Mouse (Mus musculus) erythroblast, embryonic 14.5 days (primary cell): ENCODE measurements around the gene Arap2. TPM values are rescaled to one million over a fixed set of nuclear protein-coding genes. Genes with fewer than 3 reads are reported as not detected.
"Not testable (repeated sequence)": the region's sequence is repeated elsewhere in the genome, so short reads cannot be mapped to it uniquely, and the experiment has no call there.

Experiments
- H3K27me3 ChIP-seq: 2 replicates; pipeline ENCODE4 v1.6.1; 2012; ENCODE audit warnings: inconsistent platforms; ENCODE audit not compliant: control insufficient read depth
- H3K36me3 ChIP-seq: 2 replicates; pipeline ENCODE4 v1.6.1; 2012; ENCODE audit warnings: mild to moderate bottlenecking, inconsistent platforms; ENCODE audit not compliant: control insufficient read depth
- H3K4me1 ChIP-seq: 2 replicates; pipeline ENCODE4 v1.6.1; 2012; ENCODE audit warnings: inconsistent platforms; ENCODE audit not compliant: control insufficient read depth
- H3K4me3 ChIP-seq: replicated peaks from 2 replicates; pipeline ENCODE3; 2012; ENCODE audit warnings: moderate library complexity, mild to moderate bottlenecking, inconsistent platforms
- H3K9me3 ChIP-seq: 2 replicates; pipeline ENCODE4 v1.6.1; 2012; ENCODE audit warnings: low read length, inconsistent platforms, mixed read lengths; ENCODE audit not compliant: control insufficient read depth
- GATA1 ChIP-seq: IDR thresholded peaks from 2 replicates; pipeline ENCODE4 v1.6.1; 2012; ENCODE audit warnings: low read length, inconsistent platforms, mixed read lengths
- TAL1 ChIP-seq: IDR thresholded peaks from 3 replicates; pipeline ENCODE4 v1.6.1; 2012; ENCODE audit warnings: low read length, inconsistent platforms, mixed read lengths
- polyA plus RNA-seq: library from polyadenylated mRNA; stranded (reverse); fragments of >175 nt; gene quantifications from 2 replicates; pipeline ENCODE4 v1.2.3, GENCODE M21; 2012

The Arap2 gene
- polyA plus RNA-seq, 1 experiment: not detected

GRCm38 (mm10) chr5:62748168-62748567 is 17.8 kb downstream of the Arap2 start:
- Histone ChIP-seq H3K27me3 (no peaks in the 10 kb centered on the region), H3K4me3 (no peak overlapping the region), H3K36me3 (no peaks in the 10 kb centered on the region), H3K4me1 (no peaks in the 10 kb centered on the region), H3K9me3 (no peaks in the 10 kb centered on the region)
- TF ChIP-seq GATA1 (no peak), TAL1 (no peak)

DNA sequence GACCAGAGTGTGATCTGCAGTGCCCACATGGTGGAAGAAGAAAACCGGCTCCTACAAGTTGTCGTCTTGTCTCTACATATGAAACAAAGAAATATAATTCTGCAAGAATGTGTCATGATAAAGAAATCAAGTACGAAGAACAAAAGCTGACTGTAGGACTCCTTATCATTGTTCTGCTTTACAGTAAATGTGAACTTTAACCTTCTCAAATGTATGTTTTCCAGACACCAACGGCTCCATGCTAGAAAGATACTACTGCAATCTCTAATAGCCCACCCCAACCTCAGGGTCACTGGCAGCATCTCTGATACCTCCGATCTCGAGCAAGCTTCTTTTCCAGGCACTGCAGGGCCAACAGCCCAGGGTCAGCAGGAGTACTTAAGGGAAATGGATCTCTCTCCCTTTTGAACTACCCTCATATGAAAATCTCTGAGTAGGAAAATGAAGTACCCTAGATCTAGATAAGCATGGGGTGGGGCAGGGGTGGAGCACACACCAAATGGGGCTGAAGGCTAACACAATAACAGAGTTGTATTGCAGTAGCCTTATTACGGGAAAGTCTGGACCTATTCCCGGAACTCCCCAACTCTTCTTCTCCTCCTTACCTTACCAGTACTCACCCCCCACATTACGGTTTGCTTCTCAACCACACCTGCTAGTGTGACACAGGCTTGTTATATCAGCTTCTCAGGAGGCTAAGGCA is 22.6 kb downstream of the Arap2 start:
- Histone ChIP-seq H3K4me3 (no peak overlapping the region), H3K36me3 (no peaks in the 10 kb centered on the region), H3K27me3 (no peaks in the 10 kb centered on the region), H3K4me1 (no peaks in the 10 kb centered on the region), H3K9me3 (no peaks in the 10 kb centered on the region)
- TF ChIP-seq TAL1: no peak
- TF ChIP-seq GATA1: no peak

GRCm38 (mm10) chr5:62739451-62740415 is 26.2 kb downstream of the Arap2 start:
- Histone ChIP-seq H3K27me3 (no peaks in the 10 kb centered on the region), H3K4me3 (no peak overlapping the region), H3K36me3 (no peaks in the 10 kb centered on the region), H3K4me1 (no peaks in the 10 kb centered on the region), H3K9me3 (no peaks in the 10 kb centered on the region)
- TF ChIP-seq TAL1: no peak

DNA sequence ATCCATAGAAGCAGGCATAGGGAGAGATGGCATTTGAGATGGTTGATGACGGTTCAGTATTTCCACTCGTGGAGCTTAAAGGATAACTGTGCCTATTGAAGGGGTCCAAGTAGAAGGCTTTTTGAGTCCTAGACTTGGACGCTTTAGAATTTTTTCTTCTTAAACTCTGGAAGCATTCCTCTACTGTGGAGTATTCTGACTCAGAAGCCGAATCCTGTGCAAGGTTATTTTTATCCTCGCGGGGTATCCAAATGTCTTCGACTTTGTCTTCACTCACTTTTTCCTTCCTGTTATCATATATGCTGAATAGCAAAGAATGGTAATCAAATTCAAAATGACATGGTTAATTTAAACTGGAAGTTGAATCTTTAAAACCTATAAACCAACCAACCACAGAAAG is 35.4 kb downstream of the Arap2 start:
- not testable (repeated sequence) for H3K4me1 ChIP-seq, H3K27me3 ChIP-seq, H3K4me3 ChIP-seq, H3K9me3 ChIP-seq, H3K36me3 ChIP-seq

DNA sequence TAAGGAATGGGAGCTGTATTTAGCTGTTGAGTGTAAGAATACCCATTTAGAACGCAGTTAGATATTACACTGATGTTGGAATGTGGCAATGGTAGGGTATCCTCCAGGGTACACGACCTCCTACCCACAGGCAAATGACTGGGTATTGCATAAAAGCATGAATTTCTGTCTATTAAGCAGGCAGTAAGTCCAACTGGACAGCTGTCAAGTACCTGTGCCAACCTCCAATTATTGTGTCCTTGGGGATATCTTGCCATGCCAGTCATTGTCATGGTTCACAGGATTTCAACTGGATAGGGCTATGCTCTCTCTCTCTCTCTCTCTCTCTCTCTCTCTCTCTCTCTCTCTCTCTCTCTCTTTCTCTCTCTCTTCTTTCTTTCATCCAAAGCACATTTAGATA is 40.4 kb downstream of the Arap2 start:
- no peaks in the 10 kb centered on the region for H3K9me3 ChIP-seq
- no peak for TF ChIP-seq TAL1
- TF ChIP-seq GATA1: no peak
- H3K4me3 ChIP-seq: no peak overlapping the region
- no peaks in the 10 kb centered on the region for H3K36me3 ChIP-seq
- H3K27me3 ChIP-seq: no peaks in the 10 kb centered on the region
- H3K4me1 ChIP-seq: no peaks in the 10 kb centered on the region

- Histone ChIP-seq H3K36me3 (no peaks in the 10 kb centered on the region), H3K9me3 (no peaks in the 10 kb centered on the region), H3K4me1 (no peaks in the 10 kb centered on the region), H3K4me3 (no peak overlapping the region), H3K27me3 (no peaks in the 10 kb centered on the region)
- TF ChIP-seq TAL1 (no peak), GATA1 (no peak)
These were observed 42.5 kb downstream of the Arap2 start for GRCm38 (mm10) chr5:62723261-62724105.

DNA sequence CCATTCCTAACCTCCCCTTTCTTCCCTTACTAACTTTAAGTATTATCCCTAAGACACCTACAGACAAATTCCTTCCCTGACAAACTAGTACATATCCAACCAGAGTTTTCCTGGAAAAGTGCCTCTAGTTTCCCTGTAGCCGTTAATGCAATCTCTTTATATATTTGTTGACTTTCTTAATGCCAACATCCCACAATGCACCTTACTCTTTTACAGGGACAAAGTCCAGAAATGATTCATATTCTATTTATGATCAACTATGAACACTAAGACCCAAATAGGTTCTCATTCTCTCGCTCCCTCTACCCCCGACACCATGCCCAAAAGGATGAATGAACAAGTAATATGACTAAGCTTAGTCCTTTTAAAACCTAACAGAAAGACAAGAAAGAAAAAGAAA is 49.5 kb downstream of the Arap2 start:
- Histone ChIP-seq H3K4me3 (no peak overlapping the region), H3K4me1 (no peaks in the 10 kb centered on the region), H3K27me3 (no peaks in the 10 kb centered on the region), H3K9me3 (no peaks in the 10 kb centered on the region), H3K36me3 (no peaks in the 10 kb centered on the region)
- TF ChIP-seq GATA1 (no peak), TAL1 (no peak)

- Histone ChIP-seq H3K4me1 (no peaks in the 10 kb centered on the region), H3K9me3 (no peaks in the 10 kb centered on the region), H3K4me3 (no peak overlapping the region), H3K27me3 (no peaks in the 10 kb centered on the region), H3K36me3 (no peaks in the 10 kb centered on the region)
- no peak for TF ChIP-seq GATA1
- no peak for TF ChIP-seq TAL1
These were observed 50.0 kb downstream of the Arap2 start for GRCm38 (mm10) chr5:62715977-62716376.

- Histone ChIP-seq H3K27me3 (no peaks in the 10 kb centered on the region), H3K9me3 (no peaks in the 10 kb centered on the region), H3K4me3 (no peak overlapping the region), H3K36me3 (no peaks in the 10 kb centered on the region), H3K4me1 (no peaks in the 10 kb centered on the region)
- no peak for TF ChIP-seq GATA1
- no peak for TF ChIP-seq TAL1
These were observed 50.5 kb downstream of the Arap2 start for GRCm38 (mm10) chr5:62715436-62715835.
